Mouse (Mus musculus) bone marrow, adult 2 months (tissue): ENCODE results near the gene Stbd1.

Experiments
- CTCF ChIP-seq: fragments of 200-500 bp; IDR thresholded peaks from 2 replicates; pipeline ENCODE4 v1.5.1; 2011; ENCODE audit warnings: low read length, control low read depth; ENCODE audit not compliant: control insufficient read depth, insufficient read depth
- POLR2A ChIP-seq: fragments of 200-500 bp; IDR thresholded peaks from 2 replicates; pipeline ENCODE4 v1.6.1; 2011; ENCODE audit warnings: low read depth, mild to moderate bottlenecking, control low read depth, low read length, borderline replicate concordance; ENCODE audit not compliant: control insufficient read depth

DNA sequence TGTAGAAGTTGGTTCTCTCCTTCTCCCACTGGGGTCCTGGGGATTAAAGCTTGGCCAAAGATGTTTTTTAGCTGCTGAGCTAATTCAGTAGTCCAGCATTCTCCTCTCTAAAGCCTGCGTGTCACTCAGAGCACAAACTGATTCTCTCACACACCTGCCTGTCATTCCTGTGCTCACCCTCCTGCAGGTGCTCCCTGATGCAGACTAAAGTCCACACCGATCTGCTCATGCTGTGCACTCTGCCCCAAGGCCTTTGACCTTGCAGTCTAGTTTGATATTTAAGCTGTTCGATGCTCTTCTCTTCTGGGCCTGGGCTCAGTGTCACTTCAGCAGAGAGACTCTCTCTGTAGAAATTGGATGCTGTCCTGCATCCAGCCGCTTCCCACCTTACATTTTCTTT, 31.6 kb upstream of the Stbd1 start:
- TF ChIP-seq POLR2A (no peak), CTCF (no peak)
